Mouse (Mus musculus) kidney, embryonic 16.5 days (tissue): Measurements from ENCODE around the gene Larp1b. TPM values are rescaled to one million over a fixed set of nuclear protein-coding genes. Genes with fewer than 3 reads are reported as not detected.

Experiments used
- ATAC-seq: fragments of 200-750 bp; cut with Nextera tagmentation; 2 replicates; pipeline ENCODE4 v1.8.0; 2017; ENCODE audit warnings: moderate TSS enrichment; ENCODE audit not compliant: low FRiP score, low TSS enrichment
- H3K27ac ChIP-seq: fragments of 300-500 bp; sonication (generic); 2 replicates; pipeline ENCODE4 v1.5.1; 2014; ENCODE audit warnings: low read length
- H3K27me3 ChIP-seq: fragments of 300-500 bp; sonication (generic); 2 replicates; pipeline ENCODE4 v1.6.1; 2014; ENCODE audit warnings: low read length, control low read depth, mixed read lengths; ENCODE audit not compliant: insufficient read depth
- H3K36me3 ChIP-seq: fragments of 300-500 bp; sonication (generic); 2 replicates; pipeline ENCODE4 v1.6.1; 2014; ENCODE audit warnings: low read length, control low read depth, mixed read lengths; ENCODE audit not compliant: insufficient read depth
- H3K4me1 ChIP-seq: fragments of 300-500 bp; sonication (generic); 2 replicates; pipeline ENCODE4 v1.6.1; 2014; ENCODE audit warnings: low read length, control low read depth, mixed read lengths; ENCODE audit not compliant: insufficient read depth
- H3K4me2 ChIP-seq: fragments of 300-500 bp; sonication (generic); replicated peaks from 2 replicates; pipeline ENCODE4 v1.6.1; 2014; ENCODE audit warnings: low read depth, low read length
- H3K4me3 ChIP-seq: fragments of 300-500 bp; sonication (generic); 2 replicates; pipeline ENCODE4 v1.5.1; 2014; ENCODE audit warnings: mild to moderate bottlenecking, low read length
- H3K9ac ChIP-seq: fragments of 300-500 bp; sonication (generic); replicated peaks from 2 replicates; pipeline ENCODE4 v1.6.1; 2014; ENCODE audit warnings: low read length
- H3K9me3 ChIP-seq: fragments of 300-500 bp; sonication (generic); 2 replicates; pipeline ENCODE4 v1.6.1; 2016; ENCODE audit warnings: low read length, control low read depth
- WGBS: fragments of 180-500 bp; shearing (Covaris S2); extraction: QIAGEN DNeasy Blood & Tissue Kit; methylation state at CpG from one replicate; pipeline ENCODE4 v1.1.7; 2014; 5-methylcytosine and 5-hydroxymethylcytosine counted together
- polyA plus RNA-seq: library from polyadenylated mRNA; unstranded; fragments of >200 nt; fragmentation: Nextera tagmentation; extraction: Ambion mirVana; gene quantifications from 2 replicates; pipeline ENCODE4 v1.2.1, GENCODE M21; 2015

Gene Larp1b
- polyA plus RNA-seq, 1 experiment from 2014 or later: 10.5 TPM

DNA sequence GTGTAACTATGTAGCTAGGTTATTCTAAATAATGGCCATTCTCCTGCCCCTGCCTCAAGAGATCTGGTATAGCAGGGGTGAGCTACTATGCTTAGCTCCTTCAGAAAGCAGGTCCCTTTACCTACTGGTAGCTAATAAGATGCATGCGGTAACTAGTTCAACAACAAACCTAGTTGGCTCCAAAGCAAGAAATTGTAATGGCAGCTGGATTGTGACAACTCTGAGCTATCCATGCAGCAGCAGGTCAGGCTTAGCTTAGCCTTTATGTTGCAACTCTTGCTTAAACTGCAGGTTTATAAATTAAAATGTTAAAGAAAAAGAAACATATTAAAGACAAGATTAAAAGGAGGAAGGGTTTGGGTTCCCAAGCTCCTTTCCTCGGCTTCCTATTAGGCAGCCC lies 129.0 kb downstream of the Larp1b start:
- Histone ChIP-seq H3K4me3 (no peak overlapping the region), H3K36me3 (no peaks in the 10 kb centered on the region), H3K4me2 (no peak overlapping the region), H3K9ac (no peak overlapping the region), H3K4me1 (peaks cover 9% of the 10 kb centered on the region), H3K27ac (no peak overlapping the region), H3K27me3 (no peaks in the 10 kb centered on the region), H3K9me3 (no peaks in the 10 kb centered on the region)
- WGBS: 93% methylated on average over 2 of the region's 2 CpGs
- no peak for ATAC-seq

DNA sequence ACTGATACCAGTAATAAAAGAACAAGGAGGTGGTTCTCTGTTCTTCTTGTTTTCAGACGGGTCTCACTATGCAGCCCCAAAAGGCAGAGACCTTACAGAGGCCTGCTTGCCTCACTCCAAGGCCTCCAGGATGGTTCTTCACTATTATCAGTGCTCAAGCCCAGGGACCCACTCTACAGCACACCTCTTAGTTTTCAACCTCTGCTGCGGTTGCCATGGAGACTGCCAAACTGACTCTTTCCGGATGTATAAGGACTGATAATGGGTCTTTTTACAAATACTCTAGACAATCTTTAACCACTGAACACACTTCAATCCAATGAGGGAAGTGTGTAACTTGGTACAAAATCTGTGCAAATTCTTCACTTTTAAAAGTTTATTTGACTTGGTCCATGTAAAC lies 131.1 kb downstream of the Larp1b start:
- no peak overlapping the region for H3K4me3 ChIP-seq
- H3K9ac ChIP-seq: 0 out of 2 replicates have a peak overlapping the region, but pooled peaks have one; percentile 12

DNA sequence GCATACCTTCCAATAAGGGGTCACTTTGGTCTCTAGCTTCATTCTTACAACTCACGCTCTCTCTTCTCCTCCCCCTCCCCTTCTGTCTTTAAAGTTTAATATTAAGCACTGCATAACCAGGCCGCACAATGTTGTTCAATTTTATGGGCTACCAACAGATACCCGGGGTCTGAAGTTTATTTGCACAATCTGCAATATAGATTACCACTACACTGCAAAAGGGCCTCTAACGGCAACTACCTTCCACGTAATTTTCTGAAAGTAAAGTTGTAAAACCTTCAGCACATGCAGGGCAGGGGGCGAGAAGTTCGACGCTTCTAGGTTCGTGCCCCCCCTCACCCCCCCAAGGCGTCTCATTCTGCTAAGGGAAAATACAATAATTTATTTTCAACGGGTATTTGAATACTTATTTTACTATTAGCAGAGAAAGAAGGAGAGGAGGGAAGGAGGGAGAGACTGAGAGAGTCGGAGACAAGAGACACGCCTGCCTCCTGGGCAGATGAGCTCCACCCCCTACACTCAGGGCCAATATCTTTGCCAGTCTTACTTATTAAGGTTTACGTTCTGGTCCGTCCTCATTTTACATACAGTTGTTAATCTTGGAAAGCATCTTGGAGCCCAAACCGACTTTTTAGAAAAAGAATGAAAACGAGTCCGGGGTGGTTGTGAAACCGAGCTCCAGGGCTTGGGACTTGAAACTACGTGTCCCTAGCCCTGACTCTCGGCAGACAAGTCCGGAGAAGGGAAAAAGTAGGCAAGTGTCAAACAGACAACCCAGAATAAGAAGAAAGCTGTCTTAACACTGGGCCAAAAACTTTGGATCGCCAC lies 132.1 kb downstream of the Larp1b start:
- peak overlapping the region; percentile 93 for H3K4me3 ChIP-seq
- H3K9me3 ChIP-seq: no peaks in the 10 kb centered on the region
- H3K27me3 ChIP-seq: no peaks in the 10 kb centered on the region
- H3K4me2 ChIP-seq: peak overlapping the region; percentile 71
- H3K36me3 ChIP-seq: no peaks in the 10 kb centered on the region
- under 1% methylated on average over 23 of the region's 23 CpGs for WGBS
- H3K4me1 ChIP-seq: peaks cover 17% of the 10 kb centered on the region
- peak overlapping the region; percentile 84 for H3K9ac ChIP-seq
- ATAC-seq: no peak
- H3K27ac ChIP-seq: peak overlapping the region; percentile 82

More for the DNA sequence above, 131.1 kb downstream of the Larp1b start:
- no peaks in the 10 kb centered on the region for H3K36me3 ChIP-seq
- peaks cover 17% of the 10 kb centered on the region for H3K4me1 ChIP-seq
- H3K4me2 ChIP-seq: peak overlapping the region; percentile 14; the same call in 1 of the 2 replicates
- no peaks in the 10 kb centered on the region for H3K9me3 ChIP-seq
- no peak overlapping the region for H3K27ac ChIP-seq
- no peaks in the 10 kb centered on the region for H3K27me3 ChIP-seq
- 25% methylated on average over 3 of the region's 3 CpGs for WGBS
- ATAC-seq: no peak

DNA sequence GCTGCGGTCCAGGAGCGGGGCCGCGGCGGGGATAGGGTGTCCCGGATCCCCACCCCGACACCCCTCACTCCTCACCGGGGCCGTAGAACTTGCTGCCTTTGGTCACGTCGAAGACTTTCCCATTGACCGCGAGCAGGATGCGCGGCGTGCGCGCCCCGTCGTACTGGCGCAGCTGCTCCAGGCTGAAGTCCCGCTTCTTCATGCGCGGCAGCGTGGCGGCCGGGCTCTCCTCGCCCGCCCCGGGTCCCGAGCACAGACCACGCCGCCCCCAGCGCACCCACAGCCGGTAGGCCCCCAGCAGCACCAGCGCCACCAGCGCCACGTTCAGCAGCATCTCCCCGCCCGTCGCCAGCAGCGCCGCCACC lies 132.9 kb downstream of the Larp1b start:
- no peaks in the 10 kb centered on the region for H3K9me3 ChIP-seq
- ATAC-seq: peak; percentile 46

DNA sequence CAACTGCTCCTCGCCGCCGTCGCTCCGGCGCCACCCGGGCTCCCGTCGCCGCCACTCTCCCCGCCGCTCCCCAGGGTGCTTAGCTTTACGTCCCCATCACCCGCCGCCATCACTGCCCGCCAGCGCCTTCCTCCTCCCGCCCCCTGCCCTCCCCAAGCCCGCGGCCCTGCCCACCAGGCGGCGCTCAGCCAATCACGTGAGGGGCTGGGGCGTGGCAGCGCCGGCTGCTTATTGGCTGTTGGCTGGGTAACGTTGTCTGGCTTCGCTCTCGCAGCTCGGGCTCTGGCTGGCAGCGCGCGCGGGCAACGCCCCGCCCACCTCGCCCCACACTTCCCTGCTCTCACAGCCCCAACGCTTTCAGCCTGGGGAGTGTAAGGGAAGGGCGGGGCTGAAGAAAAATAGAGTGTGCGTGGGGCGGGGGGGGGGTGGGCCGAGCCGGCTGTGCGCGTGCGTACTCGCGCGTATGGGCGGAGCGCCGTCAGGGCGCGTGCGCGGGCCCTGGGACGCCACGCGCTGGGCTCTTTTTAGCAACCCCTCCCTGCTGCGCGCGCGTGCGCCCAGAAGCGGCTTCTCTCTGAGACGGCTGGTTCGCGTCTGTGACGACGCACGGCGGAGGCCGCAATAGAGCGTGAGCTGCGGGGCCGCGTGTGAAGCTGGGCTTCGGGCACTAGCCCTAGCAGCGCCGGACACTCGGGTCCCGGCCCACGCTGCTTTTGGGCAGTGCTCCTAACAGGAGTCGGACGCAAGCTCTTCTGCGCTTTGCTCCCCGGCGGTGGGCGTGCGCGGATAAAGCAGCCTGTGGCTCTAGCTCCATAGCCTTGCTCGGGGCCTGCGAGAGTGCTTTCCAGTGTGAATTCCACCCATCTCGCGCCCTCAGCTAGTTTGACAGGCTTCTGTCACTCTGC lies 133.5 kb downstream of the Larp1b start, which contains the start of gene Pgrmc2:
Gene Pgrmc2 (minus strand): TSS at position 162 of the 905 bp plus-strand sequence.
- H3K36me3 ChIP-seq: no peaks in the 10 kb centered on the region
- no peaks in the 10 kb centered on the region for H3K9me3 ChIP-seq
- peak; percentile 98 for ATAC-seq
- H3K9ac ChIP-seq: peak within 1 kb of the TSS; percentile 84
- peak within 1 kb of the TSS; percentile 93 for H3K4me3 ChIP-seq
- H3K27ac ChIP-seq: peak within 1 kb of the TSS; percentile 82
- no peaks in the 10 kb centered on the region for H3K27me3 ChIP-seq
- peak within 1 kb of the TSS; percentile 71 for H3K4me2 ChIP-seq
- peaks cover 17% of the 10 kb centered on the region for H3K4me1 ChIP-seq
- under 1% methylated on average over 92 of the region's 95 CpGs for WGBS

More for the DNA sequence above, 132.9 kb downstream of the Larp1b start:
- peak overlapping the region; percentile 82 for H3K27ac ChIP-seq
- H3K36me3 ChIP-seq: no peaks in the 10 kb centered on the region
- H3K9ac ChIP-seq: peak overlapping the region; percentile 84
- H3K4me3 ChIP-seq: peak overlapping the region; percentile 93
- H3K27me3 ChIP-seq: no peaks in the 10 kb centered on the region
- peaks cover 17% of the 10 kb centered on the region for H3K4me1 ChIP-seq
- peak overlapping the region; percentile 71 for H3K4me2 ChIP-seq
- 1% methylated on average over 41 of the region's 43 CpGs for WGBS

DNA sequence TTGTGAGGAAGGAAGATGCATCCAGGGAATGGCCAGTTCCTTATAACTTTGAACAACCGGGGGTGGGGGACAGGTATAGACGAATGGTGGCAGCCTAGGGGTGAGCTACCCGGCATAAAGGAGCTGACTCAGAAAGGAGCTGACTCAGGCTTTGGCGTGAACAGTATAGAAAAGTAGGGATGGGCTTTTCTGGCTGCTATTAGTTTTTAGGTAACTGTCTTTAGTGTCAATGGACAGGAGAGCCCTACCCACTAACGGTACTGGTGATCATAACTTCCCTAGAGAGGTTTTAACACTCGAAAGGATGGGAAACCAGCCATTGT lies 134.1 kb downstream of the Larp1b start:
- WGBS: under 1% methylated on average over 6 of the region's 6 CpGs
- ATAC-seq: peak; percentile 32

DNA sequence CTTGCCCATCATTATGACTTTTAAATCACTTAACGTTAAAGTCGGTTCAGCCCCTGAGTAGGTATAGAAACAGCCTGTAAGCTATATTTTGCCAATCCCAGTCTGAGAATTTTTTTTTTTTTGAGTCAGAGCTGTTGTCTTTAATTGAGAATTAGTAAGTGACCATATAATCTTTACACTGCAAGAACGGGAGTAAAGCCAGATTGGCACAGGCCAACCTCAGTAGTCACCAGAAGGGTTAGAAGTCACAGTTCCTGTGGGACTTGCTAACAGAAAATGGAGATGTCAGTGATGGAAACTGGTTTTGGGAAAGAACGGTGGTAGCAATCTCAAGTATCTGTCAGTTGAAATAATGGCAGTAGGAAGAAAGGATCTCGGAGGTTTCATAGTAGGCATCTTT lies 134.8 kb downstream of the Larp1b start:
- H3K4me1 ChIP-seq: peaks cover 17% of the 10 kb centered on the region

More for the DNA sequence above, 134.1 kb downstream of the Larp1b start:
- no peaks in the 10 kb centered on the region for H3K27me3 ChIP-seq
- H3K4me2 ChIP-seq: peak overlapping the region; percentile 62
- peak overlapping the region; percentile 80 for H3K9ac ChIP-seq
- H3K4me1 ChIP-seq: peaks cover 17% of the 10 kb centered on the region
- H3K27ac ChIP-seq: peak overlapping the region; percentile 81
- H3K4me3 ChIP-seq: peak overlapping the region; percentile 93
- no peaks in the 10 kb centered on the region for H3K9me3 ChIP-seq
- H3K36me3 ChIP-seq: no peaks in the 10 kb centered on the region

DNA sequence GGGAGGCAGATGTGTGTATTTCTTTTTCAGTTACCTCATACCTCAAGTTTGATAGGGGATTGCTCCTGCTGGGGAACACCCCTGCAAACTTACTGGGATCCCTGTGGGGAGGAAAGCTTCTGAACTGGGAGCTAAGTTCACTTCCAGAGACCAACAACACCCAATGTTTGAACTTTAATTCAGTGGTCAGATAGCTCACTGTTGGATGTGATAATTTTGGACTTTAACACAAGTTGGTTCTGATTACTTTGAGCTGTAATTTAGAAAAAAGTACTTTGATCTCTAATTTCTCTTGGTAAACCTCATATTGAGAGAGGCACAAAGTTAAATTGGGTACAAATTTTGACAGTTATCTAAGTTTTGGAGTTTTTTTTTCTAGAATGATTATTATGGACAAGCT lies 137.4 kb downstream of the Larp1b start:
- Histone ChIP-seq H3K4me1 (peaks cover 8% of the 10 kb centered on the region), H3K9me3 (no peaks in the 10 kb centered on the region), H3K4me2 (no peak overlapping the region), H3K36me3 (no peaks in the 10 kb centered on the region), H3K27ac (no peak overlapping the region), H3K27me3 (no peaks in the 10 kb centered on the region), H3K4me3 (no peak overlapping the region), H3K9ac (no peak overlapping the region)
- ATAC-seq: no peak

More for the DNA sequence above, 134.8 kb downstream of the Larp1b start:
- no peak overlapping the region; the same call in 1 of the 2 replicates for H3K4me3 ChIP-seq
- WGBS: 84% methylated on average over 5 of the region's 5 CpGs
- H3K36me3 ChIP-seq: no peaks in the 10 kb centered on the region
- H3K27ac ChIP-seq: no peak overlapping the region
- H3K27me3 ChIP-seq: no peaks in the 10 kb centered on the region
- H3K4me2 ChIP-seq: peak overlapping the region; percentile 62; the same call in 1 of the 2 replicates
- no peaks in the 10 kb centered on the region for H3K9me3 ChIP-seq
- H3K9ac ChIP-seq: no peak overlapping the region
- no peak for ATAC-seq
